Mouse (Mus musculus) kidney, adult 2 months (tissue): Measurements from ENCODE around the gene Trim62. TPM values are rescaled to one million over a fixed set of nuclear protein-coding genes. Genes with fewer than 3 reads are reported as not detected.
A peak's percentile ranks its signal among the peaks of the same experiment; 100 is the strongest.

Experiments
- DNase-seq: peaks from one replicate; pipeline ENCODE4 v3.0.0; 2021
- H3K27ac ChIP-seq: fragments of 200-500 bp; 2 replicates; pipeline ENCODE4 v1.5.1; 2012; ENCODE audit warnings: low read depth, low read length, control low read depth, inconsistent platforms; ENCODE audit not compliant: insufficient read depth
- H3K27me3 ChIP-seq: fragments of 200-500 bp; replicated peaks from 2 replicates; pipeline ENCODE4 v1.6.1; 2012; ENCODE audit warnings: mild to moderate bottlenecking, moderate library complexity, low read length, inconsistent platforms; ENCODE audit not compliant: control insufficient read depth, insufficient read depth
- H3K36me3 ChIP-seq: fragments of 200-500 bp; 2 replicates; pipeline ENCODE4 v1.6.1; 2012; ENCODE audit warnings: mild to moderate bottlenecking, moderate library complexity, low read length, inconsistent platforms; ENCODE audit not compliant: control insufficient read depth, insufficient read depth
- H3K4me1 ChIP-seq: fragments of 200-500 bp; 2 replicates; pipeline ENCODE4 v1.6.1; 2011; ENCODE audit warnings: low read length; ENCODE audit not compliant: control insufficient read depth, insufficient read depth
- H3K4me3 ChIP-seq: fragments of 200-500 bp; 2 replicates; pipeline ENCODE4 v1.5.1; 2011; ENCODE audit warnings: mild to moderate bottlenecking, low read depth, low read length, control low read depth; ENCODE audit not compliant: insufficient read depth
- CTCF ChIP-seq: fragments of 200-500 bp; conservative IDR thresholded peaks from 2 replicates; pipeline ENCODE4 v1.5.1; 2011; ENCODE audit warnings: low read depth, mild to moderate bottlenecking, control low read depth, low read length, moderate library complexity, mixed read lengths; ENCODE audit not compliant: insufficient read depth, insufficient read length
- POLR2A ChIP-seq: fragments of 200-500 bp; IDR thresholded peaks from one replicate; pipeline ENCODE4 v1.6.1; 2011; ENCODE audit warnings: low read depth, low read length, control low read depth
- WGBS: fragments of 180-500 bp; shearing (Covaris S2); methylation state at CpG from one replicate; pipeline ENCODE4 v1.1.7; 2018; 5-methylcytosine and 5-hydroxymethylcytosine counted together
- polyA plus RNA-seq: library from polyadenylated mRNA; depleted of rRNA; stranded (reverse); fragments of >200 nt; gene quantifications from 2 replicates; pipeline ENCODE4 v1.2.3, GENCODE M21; 2012

Gene Trim62
- polyA plus RNA-seq, 1 experiment, result 3.3 TPM

GRCm38 (mm10) chr4:128872992-128873391 is 10.4 kb upstream of the Trim62 start:
- TF ChIP-seq CTCF (no peak), POLR2A (no peak)
- H3K4me1 ChIP-seq, result no peaks in the 10 kb centered on the region
- H3K36me3 ChIP-seq, result no peaks in the 10 kb centered on the region
- no peak overlapping the region for H3K4me3 ChIP-seq
- WGBS, result 44% methylated on average over 19 of the region's 19 CpGs
- H3K27me3 ChIP-seq, result no peaks in the 10 kb centered on the region
- no peak overlapping the region for H3K27ac ChIP-seq
- no peak for DNase-seq

GRCm38 (mm10) chr4:128874062-128874461 is 9.3 kb upstream of the Trim62 start:
- DNase-seq, result no peak
- no peak overlapping the region for H3K27ac ChIP-seq
- H3K36me3 ChIP-seq, result no peaks in the 10 kb centered on the region
- no peak for TF ChIP-seq CTCF
- TF ChIP-seq POLR2A, result no peak
- no peak overlapping the region for H3K4me3 ChIP-seq
- 93% methylated on average over 17 of the region's 17 CpGs for WGBS
- H3K27me3 ChIP-seq, result no peaks in the 10 kb centered on the region
- H3K4me1 ChIP-seq, result no peaks in the 10 kb centered on the region

GRCm38 (mm10) chr4:128875439-128875838 is 7.9 kb upstream of the Trim62 start:
- 80% methylated on average over 11 of the region's 11 CpGs for whole genome bisulfite sequencing
- DNase-seq, result no peak
- H3K4me1 ChIP-seq, result no peaks in the 10 kb centered on the region
- TF ChIP-seq CTCF, result no peak
- TF ChIP-seq POLR2A, result no peak
- no peaks in the 10 kb centered on the region for H3K27me3 ChIP-seq
- no peaks in the 10 kb centered on the region for H3K36me3 ChIP-seq
- no peak overlapping the region for H3K27ac ChIP-seq
- no peak overlapping the region for H3K4me3 ChIP-seq

- Histone ChIP-seq H3K4me1 (no peaks in the 10 kb centered on the region), H3K36me3 (no peaks in the 10 kb centered on the region), H3K27ac (no peak overlapping the region), H3K4me3 (no peak overlapping the region), H3K27me3 (no peaks in the 10 kb centered on the region)
- TF ChIP-seq CTCF (no peak), POLR2A (no peak)
- DNase-seq, result no peak
- 16% methylated on average over 6 of the region's 6 CpGs for WGBS
Observed at GRCm38 (mm10) chr4:128877520-128877919, 5.9 kb upstream of the Trim62 start.

GRCm38 (mm10) chr4:128878901-128879491 is 4.4 kb upstream of the Trim62 start:
- no peak for DNase-seq
- TF ChIP-seq CTCF (no peak), POLR2A (no peak)
- H3K27ac ChIP-seq, result no peak overlapping the region
- no peaks in the 10 kb centered on the region; the same call in 1 of the 2 replicates for H3K4me1 ChIP-seq
- H3K36me3 ChIP-seq, result no peaks in the 10 kb centered on the region
- H3K4me3 ChIP-seq, result no peak overlapping the region
- 37% methylated on average over 13 of the region's 13 CpGs for WGBS
- no peaks in the 10 kb centered on the region for H3K27me3 ChIP-seq

GRCm38 (mm10) chr4:128883801-128884710 is 676 bp downstream of the Trim62 start:
- H3K36me3 ChIP-seq, result no peaks in the 10 kb centered on the region
- TF ChIP-seq CTCF (no peak), POLR2A (no peak)
- H3K27ac ChIP-seq, result no peak overlapping the region
- H3K4me1 ChIP-seq, result no peaks in the 10 kb centered on the region; the same call in 1 of the 2 replicates
- WGBS, result 1% methylated on average over 94 of the region's 94 CpGs
- peak; percentile 48 for DNase-seq
- peak overlapping the region; percentile 78 for H3K4me3 ChIP-seq
- no peaks in the 10 kb centered on the region for H3K27me3 ChIP-seq

GRCm38 (mm10) chr4:128884711-128885095 is 1.3 kb downstream of the Trim62 start:
- WGBS, result 60% methylated on average over 5 of the region's 5 CpGs
- no peak overlapping the region for H3K27ac ChIP-seq
- no peaks in the 10 kb centered on the region for H3K27me3 ChIP-seq
- no peak overlapping the region for H3K4me3 ChIP-seq
- no peak for TF ChIP-seq CTCF
- TF ChIP-seq POLR2A, result no peak
- H3K4me1 ChIP-seq, result no peaks in the 10 kb centered on the region; the same call in 1 of the 2 replicates
- DNase-seq, result no peak
- H3K36me3 ChIP-seq, result no peaks in the 10 kb centered on the region
